Mouse (Mus musculus) C2C12 (cell line): Measurements from ENCODE around the gene Exosc7. TPM values are rescaled to one million over a fixed set of nuclear protein-coding genes. Genes with fewer than 3 reads are reported as not detected.

Experiments used
- H3K27me3 ChIP-seq: one replicate; pipeline ENCODE4 v1.6.1; 2011; ENCODE audit not compliant: control insufficient read depth, insufficient read depth, insufficient read length
- H3K36me3 ChIP-seq: one replicate; pipeline ENCODE4 v1.6.1; 2011; ENCODE audit not compliant: control insufficient read depth, insufficient read depth
- H3K4me3 ChIP-seq: one replicate; pipeline ENCODE4 v1.5.1; 2011; ENCODE audit warnings: mild to moderate bottlenecking, control low read depth; ENCODE audit not compliant: poor library complexity, insufficient read depth, severe bottlenecking
- H3K79me2 ChIP-seq: one replicate; pipeline ENCODE4 v1.6.1; 2011; ENCODE audit not compliant: control insufficient read depth, insufficient read depth
- H3K79me3 ChIP-seq: one replicate; pipeline ENCODE4 v1.6.1; 2011; ENCODE audit warnings: low read depth, control low read depth
- H3ac ChIP-seq: one replicate; pipeline ENCODE3; 2011; ENCODE audit warnings: low read depth; ENCODE audit not compliant: control insufficient read depth, insufficient read length
- CEBPB ChIP-seq: IDR thresholded peaks from one replicate; pipeline ENCODE4 v1.6.1; 2011; ENCODE audit warnings: low read depth, mild to moderate bottlenecking, control low read depth, moderate library complexity
- CTCF ChIP-seq: IDR thresholded peaks from one replicate; pipeline ENCODE4 v1.5.1; 2011; ENCODE audit not compliant: control insufficient read depth, insufficient read depth, insufficient read length
- FOSL1 ChIP-seq: IDR thresholded peaks from one replicate; pipeline ENCODE4 v1.8.0; 2011; ENCODE audit warnings: mild to moderate bottlenecking, low read length; ENCODE audit not compliant: poor library complexity, insufficient read depth, severe bottlenecking
- MAX ChIP-seq: IDR thresholded peaks from one replicate; pipeline ENCODE4 v1.6.1; 2011; ENCODE audit warnings: mild to moderate bottlenecking, control low read depth
- MYOD1 ChIP-seq: IDR thresholded peaks from one replicate; pipeline ENCODE4 v1.6.1; 2011; ENCODE audit warnings: low read depth; ENCODE audit not compliant: control insufficient read depth, insufficient read length
- MYOG ChIP-seq: IDR thresholded peaks from one replicate; pipeline ENCODE4 v1.6.1; 2011; ENCODE audit not compliant: control insufficient read depth, insufficient read length; ENCODE audit errors: extremely low read depth
- USF1 ChIP-seq: IDR thresholded peaks from one replicate; pipeline ENCODE4 v1.6.1; 2011; ENCODE audit warnings: low read depth, mild to moderate bottlenecking, control low read depth, moderate library complexity
- polyA plus RNA-seq: library from polyadenylated mRNA; unstranded; fragments of >200 nt; fragmentation: generic; extraction: Trizol; gene quantifications from one replicate; pipeline ENCODE4 v1.2.1, GENCODE M21; 2012; ENCODE audit warnings: missing spikeins

The Exosc7 gene
- polyA plus RNA-seq, 1 experiment = 60.6 TPM

GRCm38 (mm10) chr9:123127663-123128062 is 14.6 kb downstream of the Exosc7 start:
- H3K79me3 ChIP-seq = peaks cover 5% of the 10 kb centered on the region
- H3K27me3 ChIP-seq = no peaks in the 10 kb centered on the region
- no peak overlapping the region for H3K4me3 ChIP-seq
- H3K79me2 ChIP-seq = peaks cover 6% of the 10 kb centered on the region
- no peak for TF ChIP-seq MAX
- no peak for TF ChIP-seq MYOD1
- TF ChIP-seq CTCF = no peak
- no peak for TF ChIP-seq USF1
- TF ChIP-seq MYOG = no peak
- TF ChIP-seq FOSL1 = no peak
- peaks cover 65% of the 10 kb centered on the region for H3K36me3 ChIP-seq
- H3ac ChIP-seq = no peak overlapping the region

- H3K79me2 ChIP-seq = no peaks in the 10 kb centered on the region
- H3K4me3 ChIP-seq = no peak overlapping the region
- H3K27me3 ChIP-seq = no peaks in the 10 kb centered on the region
- no peaks in the 10 kb centered on the region for H3K79me3 ChIP-seq
- H3K36me3 ChIP-seq = peaks cover 90% of the 10 kb centered on the region
- no peak for TF ChIP-seq FOSL1
- no peak for TF ChIP-seq MYOD1
- TF ChIP-seq MYOG = no peak
- TF ChIP-seq USF1 = no peak
- TF ChIP-seq CEBPB = no peak
- no peak for TF ChIP-seq CTCF
- no peak for TF ChIP-seq MAX
- no peak overlapping the region for H3ac ChIP-seq
Observed at GRCm38 (mm10) chr9:123132994-123133393, 20.0 kb downstream of the Exosc7 start.

- Histone ChIP-seq H3K79me3 (no peaks in the 10 kb centered on the region), H3K36me3 (peaks cover 58% of the 10 kb centered on the region)
- TF ChIP-seq CEBPB (no peak), USF1 (no peak), CTCF (no peak), MYOG (no peak), MYOD1 (no peak), FOSL1 (no peak), MAX (no peak)
Observed at GRCm38 (mm10) chr9:123136953-123137682, 24.1 kb downstream of the Exosc7 start.

GRCm38 (mm10) chr9:123138891-123139474 is 26.0 kb downstream of the Exosc7 start:
- peaks cover 42% of the 10 kb centered on the region for H3K36me3 ChIP-seq
- TF ChIP-seq MAX = no peak
- TF ChIP-seq CEBPB = no peak
- TF ChIP-seq USF1 = no peak
- no peak for TF ChIP-seq CTCF
- no peak for TF ChIP-seq MYOG
- TF ChIP-seq MYOD1 = no peak
- no peak for TF ChIP-seq FOSL1

More at GRCm38 (mm10) chr9:123136953-123137682, 24.1 kb downstream of the Exosc7 start:
- Histone ChIP-seq H3K4me3 (no peak overlapping the region), H3K79me2 (no peaks in the 10 kb centered on the region), H3ac (no peak overlapping the region), H3K27me3 (no peaks in the 10 kb centered on the region)

GRCm38 (mm10) chr9:123139887-123140614 is 27.0 kb downstream of the Exosc7 start:
- no peak overlapping the region for H3K4me3 ChIP-seq
- no peaks in the 10 kb centered on the region for H3K27me3 ChIP-seq
- peaks cover 32% of the 10 kb centered on the region for H3K36me3 ChIP-seq
- TF ChIP-seq CEBPB (no peak), CTCF (no peak), FOSL1 (no peak), USF1 (no peak), MAX (no peak), MYOG (no peak), MYOD1 (no peak)
- H3ac ChIP-seq = no peak overlapping the region
- no peaks in the 10 kb centered on the region for H3K79me2 ChIP-seq
- H3K79me3 ChIP-seq = no peaks in the 10 kb centered on the region

More at GRCm38 (mm10) chr9:123138891-123139474, 26.0 kb downstream of the Exosc7 start:
- Histone ChIP-seq H3K27me3 (no peaks in the 10 kb centered on the region), H3ac (no peak overlapping the region), H3K79me2 (no peaks in the 10 kb centered on the region), H3K79me3 (no peaks in the 10 kb centered on the region), H3K4me3 (no peak overlapping the region)
